Mouse (Mus musculus) embryonic facial prominence, embryonic 12.5 days (tissue): ENCODE results near the gene Lrrc4b. TPM values are rescaled to one million over a fixed set of nuclear protein-coding genes. Genes with fewer than 3 reads are reported as not detected.

Experiments used
- ATAC-seq: fragments of 200-750 bp; cut with Nextera tagmentation; 2 replicates; pipeline ENCODE4 v1.8.0; 2017; ENCODE audit not compliant: insufficient number of reproducible peaks, insufficient read depth, low FRiP score, low TSS enrichment
- H3K27ac ChIP-seq: fragments of 300-500 bp; sonication (generic); 2 replicates; pipeline ENCODE4 v1.5.1; 2016; ENCODE audit warnings: mild to moderate bottlenecking
- H3K27me3 ChIP-seq: fragments of 300-500 bp; sonication (generic); 2 replicates; pipeline ENCODE4 v1.6.1; 2016; ENCODE audit warnings: mild to moderate bottlenecking, moderate library complexity
- H3K36me3 ChIP-seq: fragments of 300-500 bp; sonication (generic); 2 replicates; pipeline ENCODE4 v1.6.1; 2016; ENCODE audit warnings: mild to moderate bottlenecking
- H3K4me1 ChIP-seq: fragments of 300-500 bp; sonication (generic); 2 replicates; pipeline ENCODE4 v1.6.1; 2016
- H3K4me2 ChIP-seq: fragments of 300-500 bp; sonication (generic); replicated peaks from 2 replicates; pipeline ENCODE4 v1.6.1; 2016; ENCODE audit warnings: mild to moderate bottlenecking, moderate library complexity
- H3K4me3 ChIP-seq: fragments of 300-500 bp; sonication (generic); 2 replicates; pipeline ENCODE4 v1.5.1; 2016; ENCODE audit warnings: mild to moderate bottlenecking
- H3K9ac ChIP-seq: fragments of 300-500 bp; sonication (generic); 2 replicates; pipeline ENCODE4 v1.6.1; 2016; ENCODE audit warnings: mild to moderate bottlenecking, moderate library complexity
- H3K9me3 ChIP-seq: fragments of 300-500 bp; sonication (generic); 2 replicates; pipeline ENCODE4 v1.6.1; 2016; ENCODE audit warnings: mild to moderate bottlenecking, moderate library complexity
- WGBS: fragments of 180-500 bp; shearing (Covaris S2); methylation state at CpG from one replicate; pipeline ENCODE4 v1.1.7; 2016; 5-methylcytosine and 5-hydroxymethylcytosine counted together
- polyA plus RNA-seq: library from polyadenylated mRNA; unstranded; fragments of >200 nt; fragmentation: Nextera tagmentation; extraction: Ambion mirVana; gene quantifications from 2 replicates; pipeline ENCODE4 v1.2.1, GENCODE M21; 2016

The Lrrc4b gene
- polyA plus RNA-seq, 1 experiment from 2014 or later: 2.3 TPM

GRCm38 (mm10) chr7:44453256-44453655, 24.4 kb downstream of the Lrrc4b start:
- no peaks in the 10 kb centered on the region for H3K4me1 ChIP-seq
- H3K9me3 ChIP-seq: no peaks in the 10 kb centered on the region
- no peak overlapping the region for H3K27ac ChIP-seq
- no peak overlapping the region for H3K9ac ChIP-seq
- H3K27me3 ChIP-seq: peaks cover 3% of the 10 kb centered on the region; the same call in 1 of the 2 replicates
- no peak overlapping the region for H3K4me2 ChIP-seq
- no peaks in the 10 kb centered on the region for H3K36me3 ChIP-seq
- no peak for ATAC-seq
- WGBS: 11% methylated on average over 3 of the region's 3 CpGs
- no peak overlapping the region for H3K4me3 ChIP-seq

- ATAC-seq: no peak
- Histone ChIP-seq H3K4me3 (no peak overlapping the region), H3K4me2 (no peak overlapping the region), H3K4me1 (no peaks in the 10 kb centered on the region), H3K9ac (no peak overlapping the region), H3K36me3 (peaks cover 2% of the 10 kb centered on the region), H3K27ac (no peak overlapping the region), H3K27me3 (peaks cover 19% of the 10 kb centered on the region), H3K9me3 (no peaks in the 10 kb centered on the region)
- 93% methylated on average over 1 of the region's 1 CpGs for WGBS
Measured at GRCm38 (mm10) chr7:44456302-44456701, 27.5 kb downstream of the Lrrc4b start.

- Histone ChIP-seq H3K4me2 (no peak overlapping the region), H3K9ac (no peak overlapping the region), H3K9me3 (no peaks in the 10 kb centered on the region), H3K4me1 (0 out of 2 replicates have a peak, but pooled peaks cover 8% of the 10 kb centered on the region), H3K27me3 (peaks cover 51% of the 10 kb centered on the region), H3K27ac (no peak overlapping the region), H3K4me3 (no peak overlapping the region), H3K36me3 (peaks cover 16% of the 10 kb centered on the region)
- WGBS: 78% methylated on average over 6 of the region's 6 CpGs
- ATAC-seq: no peak
Measured at GRCm38 (mm10) chr7:44460067-44460466, 31.2 kb downstream of the Lrrc4b start.

- 0 out of 2 replicates have a peak, but pooled peaks cover 8% of the 10 kb centered on the region for H3K4me1 ChIP-seq
- H3K36me3 ChIP-seq: peaks cover 16% of the 10 kb centered on the region
- H3K9me3 ChIP-seq: no peaks in the 10 kb centered on the region
- H3K9ac ChIP-seq: no peak overlapping the region
- H3K27ac ChIP-seq: no peak overlapping the region
- H3K27me3 ChIP-seq: peaks cover 51% of the 10 kb centered on the region
- H3K4me3 ChIP-seq: no peak overlapping the region
- H3K4me2 ChIP-seq: no peak overlapping the region
- no peak for ATAC-seq
- WGBS: 77% methylated on average over 31 of the region's 31 CpGs
Measured at GRCm38 (mm10) chr7:44460767-44461502, 32.1 kb downstream of the Lrrc4b start.

- WGBS: 62% methylated on average over 57 of the region's 57 CpGs
- H3K27me3 ChIP-seq: peaks cover 51% of the 10 kb centered on the region
- H3K9me3 ChIP-seq: no peaks in the 10 kb centered on the region
- H3K4me2 ChIP-seq: peak overlapping the region; percentile 56; the same call in 1 of the 2 replicates
- 0 out of 2 replicates have a peak, but pooled peaks cover 8% of the 10 kb centered on the region for H3K4me1 ChIP-seq
- H3K36me3 ChIP-seq: peaks cover 16% of the 10 kb centered on the region
- H3K4me3 ChIP-seq: no peak overlapping the region
- no peak for ATAC-seq
- no peak overlapping the region for H3K9ac ChIP-seq
- no peak overlapping the region for H3K27ac ChIP-seq
Measured at GRCm38 (mm10) chr7:44461503-44462217, 32.8 kb downstream of the Lrrc4b start.

- H3K4me1 ChIP-seq: 0 out of 2 replicates have a peak, but pooled peaks cover 8% of the 10 kb centered on the region
- 20% methylated on average over 74 of the region's 77 CpGs for WGBS
- no peak overlapping the region for H3K27ac ChIP-seq
- H3K4me3 ChIP-seq: peak overlapping the region; percentile 25
- H3K9ac ChIP-seq: 0 out of 2 replicates have a peak overlapping the region, but pooled peaks have one; percentile 7
- no peak for ATAC-seq
- peak overlapping the region; percentile 56 for H3K4me2 ChIP-seq
- peaks cover 51% of the 10 kb centered on the region for H3K27me3 ChIP-seq
- no peaks in the 10 kb centered on the region for H3K9me3 ChIP-seq
- peaks cover 16% of the 10 kb centered on the region for H3K36me3 ChIP-seq
Measured at GRCm38 (mm10) chr7:44462218-44463055, 33.6 kb downstream of the Lrrc4b start.

GRCm38 (mm10) chr7:44463056-44463425, 34.2 kb downstream of the Lrrc4b start:
- WGBS: 30% methylated on average over 8 of the region's 8 CpGs
- Histone ChIP-seq H3K27me3 (peaks cover 51% of the 10 kb centered on the region), H3K4me3 (no peak overlapping the region), H3K9me3 (no peaks in the 10 kb centered on the region), H3K4me2 (no peak overlapping the region; the same call in 1 of the 2 replicates), H3K36me3 (peaks cover 16% of the 10 kb centered on the region), H3K4me1 (0 out of 2 replicates have a peak, but pooled peaks cover 8% of the 10 kb centered on the region), H3K27ac (no peak overlapping the region), H3K9ac (0 out of 2 replicates have a peak overlapping the region, but pooled peaks have one; percentile 7)
- ATAC-seq: no peak

- Histone ChIP-seq H3K9ac (no peak overlapping the region), H3K36me3 (peaks cover 16% of the 10 kb centered on the region), H3K9me3 (no peaks in the 10 kb centered on the region), H3K27me3 (peaks cover 51% of the 10 kb centered on the region), H3K4me3 (no peak overlapping the region), H3K4me1 (peaks cover 12% of the 10 kb centered on the region), H3K4me2 (no peak overlapping the region), H3K27ac (no peak overlapping the region)
- no peak for ATAC-seq
- WGBS: 86% methylated on average over 10 of the region's 10 CpGs
Measured at GRCm38 (mm10) chr7:44463556-44464225, 34.9 kb downstream of the Lrrc4b start.

- peaks cover 16% of the 10 kb centered on the region for H3K4me1 ChIP-seq
- H3K4me2 ChIP-seq: no peak overlapping the region
- no peak overlapping the region; the same call in 1 of the 2 replicates for H3K9ac ChIP-seq
- H3K27me3 ChIP-seq: peaks cover 50% of the 10 kb centered on the region
- WGBS: 26% methylated on average over 4 of the region's 4 CpGs
- peaks cover 18% of the 10 kb centered on the region for H3K36me3 ChIP-seq
- H3K9me3 ChIP-seq: no peaks in the 10 kb centered on the region
- H3K27ac ChIP-seq: no peak overlapping the region
- ATAC-seq: no peak
- H3K4me3 ChIP-seq: no peak overlapping the region
Measured at GRCm38 (mm10) chr7:44464511-44464910, 35.7 kb downstream of the Lrrc4b start.

GRCm38 (mm10) chr7:44465111-44465510, 36.3 kb downstream of the Lrrc4b start, which contains the start of gene Aspdh:
Gene Aspdh, plus strand, starts transcription at chr7:44465391.
- Histone ChIP-seq H3K9ac (no peak within 1 kb of the TSS; the same call in 1 of the 2 replicates), H3K4me3 (no peak within 1 kb of the TSS), H3K4me1 (peaks cover 16% of the 10 kb centered on the region), H3K36me3 (peaks cover 19% of the 10 kb centered on the region), H3K9me3 (no peaks in the 10 kb centered on the region), H3K4me2 (no peak within 1 kb of the TSS), H3K27me3 (peaks cover 44% of the 10 kb centered on the region), H3K27ac (no peak within 1 kb of the TSS)
- 61% methylated on average over 2 of the region's 2 CpGs for WGBS
- ATAC-seq: no peak
